Mouse (Mus musculus) right cerebral cortex, postnatal 36 days (tissue): ENCODE measurements around the gene Ddx18.

Experiments used
- DNase-seq, 2 experiments: peaks; one replicate each; pipeline ENCODE4 v3.0.0; 2022; ENCODE audit warnings: low spot score in 2 of 2, mixed read lengths in 1 of 2

The Ddx18 gene

GRCm38 (mm10) chr1:121527600-121528398 lies 40.0 kb downstream of the Ddx18 start:
- no peak for DNase-seq

GRCm38 (mm10) chr1:121527061-121527460 lies 40.7 kb downstream of the Ddx18 start:
- DNase-seq: peak; percentile 42 to 45

- DNase-seq: no peak
These were observed 49.2 kb downstream of the Ddx18 start for GRCm38 (mm10) chr1:121518609-121519008.

- no peak for DNase-seq
These were observed 55.8 kb downstream of the Ddx18 start for GRCm38 (mm10) chr1:121511966-121512365.

DNA sequence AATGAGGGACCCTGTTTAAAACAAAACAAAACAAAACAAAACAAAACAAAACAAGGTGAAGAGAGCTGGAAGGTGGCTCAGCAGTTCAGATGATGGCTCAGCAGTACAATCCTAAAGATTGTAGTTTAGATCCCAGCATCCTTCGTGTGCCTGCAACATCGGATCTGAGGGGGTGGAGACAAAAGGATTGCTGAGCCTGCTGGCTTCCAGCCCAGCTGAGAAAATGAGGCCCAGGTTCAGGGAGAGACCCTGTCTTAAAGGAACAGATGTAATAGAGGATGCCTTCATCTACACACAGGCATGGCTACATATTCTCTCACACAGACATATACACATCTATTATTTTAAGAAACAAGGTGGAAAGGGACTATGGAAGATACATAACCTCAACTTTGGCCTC lies 56.6 kb downstream of the Ddx18 start:
- DNase-seq: no peak

GRCm38 (mm10) chr1:121510420-121511140 lies 57.2 kb downstream of the Ddx18 start:
- no peak for DNase-seq

DNA sequence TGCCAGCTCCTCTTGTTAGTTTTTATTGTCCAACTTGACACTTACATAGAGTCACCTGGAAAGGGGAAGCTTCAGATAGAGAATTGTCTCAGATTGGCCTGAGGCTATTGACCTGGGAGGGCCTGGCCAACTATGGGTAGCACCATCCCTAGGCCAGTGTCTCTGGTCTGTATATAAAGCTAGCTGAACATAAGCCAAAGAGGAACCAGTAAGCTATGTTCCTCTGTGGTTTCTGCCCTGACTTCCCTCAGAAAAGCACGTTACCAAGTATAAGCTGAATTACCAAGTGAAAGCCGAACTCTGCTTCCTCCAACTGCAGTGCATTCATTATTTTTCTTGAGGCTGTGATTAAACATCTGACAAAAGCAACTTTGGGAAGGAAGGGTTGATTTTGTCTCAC lies 59.1 kb downstream of the Ddx18 start:
- no peak for DNase-seq
